Mouse (Mus musculus) lung, adult 2 months (tissue): ENCODE measurements around the gene Kank4.

Experiments used
- CTCF ChIP-seq: fragments of 200-500 bp; IDR thresholded peaks from 2 replicates; pipeline ENCODE4 v1.5.1; 2011; ENCODE audit warnings: mild to moderate bottlenecking, low read length, control low read depth; ENCODE audit not compliant: insufficient read depth
- POLR2A ChIP-seq: fragments of 200-500 bp; IDR thresholded peaks from 2 replicates; pipeline ENCODE4 v1.6.1; 2011; ENCODE audit warnings: low read depth, mild to moderate bottlenecking, control low read depth, low read length, borderline replicate concordance; ENCODE audit errors: extremely low read depth

- TF ChIP-seq POLR2A: no peak
- no peak for TF ChIP-seq CTCF
These were observed 27.5 kb downstream of the Kank4 start for GRCm38 (mm10) chr4:98789861-98790311.
